ENCODE assay signal across 8 mouse cellular contexts in genomic region chr3:69317251-69318125, GRCm38 (mm10). TPM values are rescaled to one million over a fixed set of nuclear protein-coding genes. Genes with fewer than 3 reads are reported as not detected.
A peak's percentile ranks its signal among the peaks of the same experiment; 100 is the strongest.
DNase-seq lines count a peak whose midpoint lies in the region; ATAC-seq and TF ChIP-seq lines count a peak whose summit lies in the region.

No protein-coding gene starts in this region.

- DNase-seq in gastrocnemius, adult 2 months: peak; percentile 38
- no peak for DNase-seq in gastrocnemius, postnatal 4 days (ENCODE audit: low spot score in 2 of 2)
- peak; percentile 4 to 10 for DNase-seq in heart, postnatal 14 days
- DNase-seq in thymus, postnatal 14 days: peak; percentile 26

- H3K4me1 ChIP-seq in embryonic facial prominence, embryonic 15.5 days: peaks cover 21% of the 10 kb centered on the region
- peaks cover 23% of the 10 kb centered on the region for H3K4me1 ChIP-seq in limb, embryonic 13.5 days

- intact Hi-C loops in gastrocnemius, adult 2 months (cut with DNase I): loop anchor here (2.0 to 5.0 kb wide), 2 partner anchors 45 to 165 kb away; no protein-coding TSS in a partner anchor
- intact Hi-C loops in heart, postnatal 14 days (cut with DNase I): loop anchor here (5.0 to 10.0 kb wide), 2 partner anchors 165 to 193 kb away; partner anchors contain the start of gene Kpna4

- no peaks in the 10 kb centered on the region for H3K79me2 ChIP-seq in myocyte (ENCODE audit: control insufficient read depth, insufficient read depth)

- WGBS in embryonic facial prominence, embryonic 15.5 days: under 1% methylated on average over 55 of the region's 73 CpGs
- under 1% methylated on average over 70 of the region's 73 CpGs for WGBS in limb, embryonic 13.5 days

- TF ChIP-seq POLR2A in myocyte (IDR thresholded peaks at IDR 0.05; ENCODE audit: insufficient read length, low read depth): peak; percentile 4

- peak overlapping the region; percentile 100 for H3K27ac ChIP-seq in gastrocnemius, adult 2 months
- H3K27ac ChIP-seq in embryonic facial prominence, embryonic 15.5 days (replicated peaks): peak overlapping the region; percentile 78
- peak overlapping the region; percentile 73; the same call in 1 of the 2 replicates for H3K27ac ChIP-seq in limb, embryonic 13.5 days

- no peaks in the 10 kb centered on the region for H3K9me3 ChIP-seq in embryonic facial prominence, embryonic 15.5 days (replicated peaks)
- H3K9me3 ChIP-seq in limb, embryonic 13.5 days: no peaks in the 10 kb centered on the region

- H3K9ac ChIP-seq in embryonic facial prominence, embryonic 15.5 days: peak overlapping the region; percentile 74
- H3K9ac ChIP-seq in limb, embryonic 13.5 days: peak overlapping the region; percentile 86

- peak overlapping the region; percentile 48 for H3ac ChIP-seq in myocyte (ENCODE audit: control insufficient read depth, insufficient read length)

- H3K27me3 ChIP-seq in embryonic facial prominence, embryonic 15.5 days: no peaks in the 10 kb centered on the region
- H3K27me3 ChIP-seq in limb, embryonic 13.5 days: no peaks in the 10 kb centered on the region; the same call in 1 of the 2 replicates
- no peaks in the 10 kb centered on the region for H3K27me3 ChIP-seq in myocyte (ENCODE audit: control insufficient read depth, insufficient read depth, insufficient read length)

- H3K36me3 ChIP-seq in embryonic facial prominence, embryonic 15.5 days: no peaks in the 10 kb centered on the region
- no peaks in the 10 kb centered on the region for H3K36me3 ChIP-seq in limb, embryonic 13.5 days
- no peaks in the 10 kb centered on the region for H3K36me3 ChIP-seq in myocyte (ENCODE audit: control insufficient read depth, insufficient read depth)

- H3K4me2 ChIP-seq in embryonic facial prominence, embryonic 15.5 days (replicated peaks): peak overlapping the region; percentile 97
- H3K4me2 ChIP-seq in limb, embryonic 13.5 days (replicated peaks): peak overlapping the region; percentile 94
- H3K4me2 ChIP-seq in myocyte (ENCODE audit: low read depth): peak overlapping the region; percentile 87

- peak; percentile 38 for ATAC-seq in activated CD4-positive, CD25-positive, alpha-beta regulatory T cell, adult 4 months
- ATAC-seq in embryonic facial prominence, embryonic 15.5 days (ENCODE audit: insufficient number of reproducible peaks, low FRiP score, low TSS enrichment, low read depth): peak; percentile 63
- ATAC-seq in limb, embryonic 13.5 days (ENCODE audit: low FRiP score, low read depth): no peak

- TF ChIP-seq CTCF in gastrocnemius, adult 2 months (IDR thresholded peaks at IDR 0.05): no peak

- H3K4me3 ChIP-seq in gastrocnemius, adult 2 months: peak overlapping the region; percentile 92
- peak overlapping the region; percentile 80 for H3K4me3 ChIP-seq in embryonic facial prominence, embryonic 15.5 days (replicated peaks)
- H3K4me3 ChIP-seq in limb, embryonic 13.5 days: peak overlapping the region; percentile 75
- peak overlapping the region; percentile 51 for H3K4me3 ChIP-seq in myocyte

TF ChIP-seq in myocyte, 11 proteins besides CTCF, POLR2A, EP300 and RAD21:
- TF ChIP-seq REST (IDR thresholded peaks at IDR 0.05; ENCODE audit: insufficient read depth, insufficient read length) (no peak), USF1 (IDR thresholded peaks at IDR 0.05; ENCODE audit: low read depth) (no peak), MAX (IDR thresholded peaks at IDR 0.05; ENCODE audit: low read depth) (no peak), TCF3 (IDR thresholded peaks at IDR 0.05; ENCODE audit: insufficient read length, low read depth) (no peak), POLR2AphosphoS2 (IDR thresholded peaks at IDR 0.05; ENCODE audit: insufficient read length, low read depth) (no peak), MYOD1 (IDR thresholded peaks at IDR 0.05; ENCODE audit: control insufficient read depth in 1 of 3, insufficient read length in 2 of 3, low read depth in 2 of 3) (no peak), TCF12 (IDR thresholded peaks at IDR 0.05; ENCODE audit: insufficient read depth, poor library complexity, severe bottlenecking) (no peak), CEBPB (IDR thresholded peaks at IDR 0.05; ENCODE audit: insufficient read depth, poor library complexity, severe bottlenecking) (no peak), MYOG (IDR thresholded peaks at IDR 0.05; ENCODE audit: control insufficient read depth in 1 of 3, insufficient read depth in 1 of 3, insufficient read length in 2 of 3, low read depth in 2 of 3) (no peak), E2F4 (IDR thresholded peaks at IDR 0.05; ENCODE audit: insufficient read depth) (no peak)

RNA-seq across cellular contexts. Expression of gene Ppm1l, which starts 0.8 kb away (rescaled TPM):
- total RNA-seq in gastrocnemius, adult 2 months (2021): 10 to 100 TPM; 90.3 to 91.8 TPM
- 10 to 100 TPM; 31.5 to 39.7 TPM for total RNA-seq in gastrocnemius, postnatal 4 days (2021)
- polyA plus RNA-seq in activated CD4-positive, CD25-positive, alpha-beta regulatory T cell, adult 4 months (2017; shearing (Covaris generic)): 1 to 10 TPM; 2.9 to 3.2 TPM
- polyA plus RNA-seq in embryonic facial prominence, embryonic 15.5 days (2015; fragmentation: Nextera tagmentation; extraction: Ambion mirVana): 7.3 and 9.2 TPM in 2 replicates
- 10 to 100 TPM; 19.6 to 21.2 TPM for total RNA-seq in heart, postnatal 14 days (2021)
- polyA plus RNA-seq in limb, embryonic 13.5 days (2015; fragmentation: Nextera tagmentation; extraction: Ambion mirVana): 14.0 and 15.9 TPM in 2 replicates
- polyA plus RNA-seq in myocyte (2012; fragmentation: generic; extraction: Trizol): 6.8 TPM

Comparison
In these comparisons a context has a peak if more than half of its experiments do, and no peak if none do; other contexts are left out.
1. DNase-seq: peak in gastrocnemius, adult 2 months (single experiment), heart, postnatal 14 days (2 of 2) and thymus, postnatal 14 days (single experiment); none in gastrocnemius, postnatal 4 days (0 of 2).
2. Peak in every context shown above with its lines, with median percentiles within 50 percentile points of each other: H3K27ac ChIP-seq, H3K4me3 ChIP-seq and H3K4me2 ChIP-seq.